Mouse (Mus musculus) gastrocnemius, adult 2 months (tissue): ENCODE data around the gene Ntmt1. TPM values are rescaled to one million over a fixed set of nuclear protein-coding genes. Genes with fewer than 3 reads are reported as not detected.
A peak's percentile ranks its signal among the peaks of the same experiment; 100 is the strongest.

Experiments
- DNase-seq: peaks from one replicate; pipeline ENCODE4 v3.0.0; 2022
- H3K27ac ChIP-seq: fragments of 200-600 bp; 2 replicates; pipeline ENCODE4 v1.8.1; 2022; ENCODE audit warnings: mild to moderate bottlenecking
- H3K4me3 ChIP-seq: fragments of 200-600 bp; 2 replicates; pipeline ENCODE4 v1.8.1; 2022; ENCODE audit warnings: mild to moderate bottlenecking, moderate library complexity
- CTCF ChIP-seq: fragments of 200-600 bp; IDR thresholded peaks from 2 replicates; pipeline ENCODE4 v1.8.1; 2022; ENCODE audit warnings: antibody characterized with exemption, mild to moderate bottlenecking, moderate library complexity
- intact Hi-C: fragments of 180-260 bp; cut with DNase I; formaldehyde crosslinking; loops from one replicate; pipeline ENCODE4 v1.15.1; 2025
- total RNA-seq, 2 experiments: library from RNA; stranded (reverse); gene quantifications; 2 replicates each; pipeline ENCODE4 v1.2.3; 2021

The Ntmt1 gene
- total RNA-seq, 2 experiments from 2014 or later: 14.3 to 15.6 TPM

DNA sequence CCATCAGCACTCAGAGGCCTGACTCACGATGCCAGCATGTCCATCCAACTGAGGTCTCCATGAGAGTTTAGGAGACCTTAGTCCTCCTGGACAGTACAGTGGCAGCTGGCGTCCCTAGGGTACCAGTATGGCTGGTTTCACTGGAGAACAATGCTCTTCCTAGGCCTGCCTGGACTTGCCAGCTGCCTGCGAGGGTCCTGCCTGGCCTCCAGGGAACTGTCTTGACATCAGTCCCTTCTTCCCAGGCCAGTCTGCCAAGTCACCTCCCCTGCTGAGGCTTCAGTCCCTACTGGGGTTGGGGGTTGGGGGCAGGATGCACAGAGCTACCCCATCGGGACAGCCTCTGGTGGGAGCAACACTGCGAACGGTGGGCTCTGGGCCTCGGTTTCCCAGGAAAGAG, 15.6 kb upstream of the Ntmt1 start:
- Histone ChIP-seq H3K4me3 (no peak overlapping the region), H3K27ac (no peak overlapping the region)
- TF ChIP-seq CTCF: no peak
- no peak for DNase-seq
- intact Hi-C loops: loop anchor here (5.0 kb wide), 2 partner anchors 180 to 245 kb away; no protein-coding TSS in a partner anchor

DNA sequence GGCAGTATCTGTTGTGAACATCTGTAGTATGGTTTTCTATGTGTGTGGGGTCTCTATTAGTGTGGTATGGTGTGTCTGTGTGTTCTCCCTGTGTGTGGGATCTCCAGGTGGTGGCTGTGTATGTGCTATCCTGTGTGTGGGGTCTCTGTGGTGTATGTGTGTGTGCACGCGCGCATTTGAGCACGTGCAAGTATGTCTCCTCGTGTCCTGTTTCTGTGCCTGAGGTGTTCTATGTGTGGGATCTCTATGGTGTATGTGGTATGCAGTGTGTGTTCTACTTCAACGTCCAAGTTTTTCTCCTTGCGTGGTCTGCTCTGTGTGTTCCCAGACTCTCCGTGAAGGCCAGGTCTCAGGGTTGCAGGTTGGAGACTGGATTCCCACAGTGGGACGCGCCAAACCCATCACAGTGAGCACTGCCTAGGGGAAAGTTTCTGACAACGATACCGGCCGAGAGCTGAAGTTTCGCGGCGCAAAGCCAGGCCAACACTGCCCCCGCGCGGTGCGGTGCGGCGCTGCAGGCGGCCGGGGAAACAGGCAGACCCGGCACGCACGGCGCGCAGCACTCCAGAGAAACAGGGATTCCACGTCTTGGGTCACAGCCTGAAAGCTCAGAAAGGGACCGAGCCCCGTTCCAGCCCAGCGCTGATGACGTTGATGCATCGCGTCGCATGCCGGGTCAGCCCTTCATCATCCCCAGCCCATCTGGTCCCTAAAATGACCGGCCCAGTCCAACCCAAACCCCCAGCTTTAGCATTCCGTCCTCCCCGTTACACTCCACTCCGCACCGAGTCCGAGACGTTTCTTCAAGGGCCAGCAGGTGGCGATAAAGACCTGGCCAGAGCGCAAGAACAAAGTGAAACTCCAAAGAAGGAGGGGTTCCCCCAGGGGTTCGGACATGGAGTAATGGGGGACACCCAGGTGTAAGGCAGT, 13.2 kb upstream of the Ntmt1 start:
- intact Hi-C loops: loop anchor here (1.0 to 5.0 kb wide), 5 partner anchors 140 to 358 kb away; no protein-coding TSS in a partner anchor
- peak overlapping the region; percentile 91 for H3K27ac ChIP-seq
- peak; percentile 95 for DNase-seq
- TF ChIP-seq CTCF: peak; percentile 74
- peak overlapping the region; percentile 75 for H3K4me3 ChIP-seq

DNA sequence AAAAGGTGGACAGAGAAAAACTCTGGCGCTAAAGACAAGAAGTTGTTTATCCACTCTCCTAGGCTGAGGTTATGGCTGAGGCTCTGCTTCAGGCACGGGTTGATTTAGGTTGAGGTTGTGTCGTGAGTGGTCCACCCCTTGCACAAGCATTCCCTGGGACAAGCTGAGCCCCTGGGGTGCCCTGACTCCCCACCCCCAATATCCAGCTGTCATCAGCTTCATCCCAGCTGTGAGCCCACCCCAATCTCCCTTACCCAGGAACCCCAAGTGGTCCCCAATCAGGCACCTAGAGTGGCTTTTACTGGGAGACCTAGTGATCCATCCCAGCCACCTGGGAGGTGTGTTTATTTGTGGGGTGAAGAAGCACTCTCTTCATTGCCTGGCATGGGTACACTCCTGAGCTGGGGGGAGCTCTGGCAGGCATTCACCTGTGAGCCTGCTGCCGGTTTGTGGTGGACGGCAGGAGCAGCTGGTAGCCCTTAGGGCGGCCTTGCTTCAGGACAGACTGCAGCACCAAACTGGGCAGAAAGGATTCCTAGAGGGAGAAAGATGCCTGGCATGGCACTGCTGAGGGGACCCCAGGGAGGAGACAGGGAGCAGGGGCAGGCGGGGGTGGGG, 12.2 kb upstream of the Ntmt1 start:
- peak overlapping the region; percentile 75 for H3K4me3 ChIP-seq
- intact Hi-C loops: loop anchor here (2.0 kb wide), 2 partner anchors 139 to 323 kb away; no protein-coding TSS in a partner anchor
- peak overlapping the region; percentile 91 for H3K27ac ChIP-seq

DNA sequence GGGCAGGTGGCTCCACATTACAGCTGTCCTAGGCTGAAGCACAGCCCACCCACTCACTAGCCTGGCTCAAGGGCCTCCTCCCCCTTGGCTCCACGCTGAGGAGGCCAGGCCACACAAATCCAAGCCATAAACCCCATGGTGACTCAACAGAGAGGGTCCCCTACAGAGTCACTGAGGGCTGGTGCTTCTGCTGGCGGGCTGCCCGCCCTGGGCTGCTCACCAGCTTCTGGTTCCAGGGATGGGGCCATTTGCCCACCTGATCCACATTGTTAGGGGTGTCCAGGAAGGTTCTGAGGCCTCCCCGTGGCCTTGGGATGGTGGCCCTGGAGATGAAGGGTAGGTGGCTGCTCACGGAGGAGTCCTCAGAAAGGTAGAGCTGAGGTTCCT, 11.7 kb upstream of the Ntmt1 start:
- Histone ChIP-seq H3K4me3 (no peak overlapping the region), H3K27ac (peak overlapping the region; percentile 91)
- intact Hi-C loops: loop anchor here (2.0 kb wide), 2 partner anchors 139 to 323 kb away; no protein-coding TSS in a partner anchor
- no peak for TF ChIP-seq CTCF
- peak; percentile 40 for DNase-seq

More for the DNA sequence above, 12.2 kb upstream of the Ntmt1 start:
- no peak for TF ChIP-seq CTCF
- DNase-seq: no peak

DNA sequence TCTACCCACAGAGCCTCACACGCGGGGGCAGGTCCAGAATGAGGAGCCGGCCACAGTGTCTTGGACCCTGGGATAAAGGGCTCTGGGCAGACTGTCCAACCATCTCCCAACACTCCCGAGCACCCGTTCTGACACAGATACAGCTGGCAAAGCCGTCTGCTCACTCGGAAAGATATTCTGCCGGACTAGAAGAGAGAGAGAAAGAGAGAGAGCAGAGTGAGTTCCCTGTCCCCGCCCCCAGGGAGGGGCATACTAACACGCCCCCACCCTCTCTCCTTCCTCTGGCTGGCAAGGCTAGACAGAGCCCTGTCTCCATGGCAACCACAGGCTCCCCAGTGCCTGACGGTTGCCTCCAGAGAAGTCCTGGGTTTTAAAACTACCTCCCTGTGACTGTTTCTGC, 11.2 kb upstream of the Ntmt1 start:
- Histone ChIP-seq H3K27ac (peak overlapping the region; percentile 91), H3K4me3 (peak overlapping the region; percentile 46)
- DNase-seq: peak; percentile 77
- TF ChIP-seq CTCF: no peak
- intact Hi-C loops: no loop called here

DNA sequence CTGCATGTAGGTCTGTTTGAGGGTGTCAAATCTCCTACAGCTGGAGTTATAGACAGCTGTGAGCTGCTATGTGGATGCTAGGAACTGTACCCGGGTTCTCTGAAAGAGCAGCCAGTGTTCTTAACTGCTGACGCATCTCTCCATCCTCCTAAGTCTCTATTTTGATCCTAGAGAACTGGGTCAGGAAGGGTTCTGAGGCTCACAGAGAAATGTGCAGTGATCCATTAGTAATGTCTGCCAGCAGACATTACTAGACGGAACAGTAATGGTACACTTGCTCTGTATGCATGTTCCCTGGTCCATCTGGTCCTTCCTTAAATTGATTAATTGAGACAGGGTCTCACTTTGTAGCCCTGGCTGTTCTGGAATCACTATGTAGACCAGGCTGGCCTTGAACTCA, 8.2 kb upstream of the Ntmt1 start:
- TF ChIP-seq CTCF: no peak
- Histone ChIP-seq H3K4me3 (no peak overlapping the region), H3K27ac (no peak overlapping the region)
- intact Hi-C loops: no loop called here
- DNase-seq: no peak

DNA sequence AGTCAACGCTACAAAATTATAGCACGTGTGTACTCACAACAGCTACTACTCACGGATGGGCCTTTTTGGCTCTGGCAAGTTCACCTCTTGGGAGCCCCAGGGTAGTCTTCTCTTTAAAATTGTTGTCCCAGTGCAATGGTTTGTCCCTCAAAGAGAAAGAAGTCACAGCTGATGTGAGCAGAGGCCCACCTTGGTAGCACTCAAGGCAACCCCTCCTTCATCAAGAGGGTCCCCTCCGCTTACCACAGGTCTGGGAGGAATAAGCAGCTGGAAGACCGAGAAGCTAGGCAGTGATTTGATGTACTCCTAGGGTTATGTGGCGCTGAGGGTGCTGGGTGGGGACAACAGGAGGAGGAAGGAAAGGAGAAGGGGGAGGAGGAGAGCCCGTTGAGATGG, 7.0 kb upstream of the Ntmt1 start:
- TF ChIP-seq CTCF: no peak
- intact Hi-C loops: no loop called here
- no peak for DNase-seq
- Histone ChIP-seq H3K4me3 (peak overlapping the region; percentile 76), H3K27ac (no peak overlapping the region)

DNA sequence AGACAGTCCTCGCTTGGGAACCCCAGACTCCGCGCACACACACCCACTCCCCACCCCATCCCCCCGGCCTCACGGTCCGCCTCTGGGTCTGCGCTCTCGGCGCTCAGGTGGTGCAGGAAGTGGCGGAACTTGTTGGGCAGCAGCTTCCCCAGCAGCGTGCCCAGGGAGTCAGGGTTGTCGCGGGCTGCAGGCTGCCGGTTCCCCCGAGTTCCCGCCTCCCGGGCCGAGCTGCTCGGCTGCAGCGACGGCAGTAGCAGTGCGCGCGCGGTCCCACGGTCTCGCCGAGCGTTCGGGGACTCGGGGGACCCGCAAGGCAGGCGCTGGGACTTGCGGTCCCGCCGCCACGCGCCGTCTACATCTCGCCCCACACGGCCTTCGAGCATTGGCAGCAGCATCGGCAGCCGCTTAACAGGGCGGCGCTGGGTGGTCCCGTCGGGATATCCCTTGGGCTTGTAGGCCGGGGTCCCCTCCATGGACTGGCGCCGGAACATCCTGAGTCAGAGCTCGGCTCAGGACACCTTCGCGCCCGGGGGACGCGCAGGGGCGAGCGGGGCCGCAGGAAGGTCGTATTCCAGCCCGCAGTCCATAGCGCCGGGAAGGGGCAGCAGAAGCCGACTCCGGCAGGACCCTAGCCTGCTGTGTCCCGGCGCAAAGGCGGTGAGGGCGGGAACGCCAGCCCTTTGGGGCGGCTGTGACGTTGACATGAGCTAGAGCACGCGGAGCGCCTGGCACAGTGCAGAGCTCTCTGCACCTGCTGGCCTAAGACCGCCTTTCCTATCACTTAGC, 6.4 kb upstream of the Ntmt1 start:
- no peak for TF ChIP-seq CTCF
- peak overlapping the region; percentile 76 for H3K4me3 ChIP-seq
- peak; percentile 77 for DNase-seq
- peak overlapping the region; percentile 63 for H3K27ac ChIP-seq
- intact Hi-C loops: no loop called here

DNA sequence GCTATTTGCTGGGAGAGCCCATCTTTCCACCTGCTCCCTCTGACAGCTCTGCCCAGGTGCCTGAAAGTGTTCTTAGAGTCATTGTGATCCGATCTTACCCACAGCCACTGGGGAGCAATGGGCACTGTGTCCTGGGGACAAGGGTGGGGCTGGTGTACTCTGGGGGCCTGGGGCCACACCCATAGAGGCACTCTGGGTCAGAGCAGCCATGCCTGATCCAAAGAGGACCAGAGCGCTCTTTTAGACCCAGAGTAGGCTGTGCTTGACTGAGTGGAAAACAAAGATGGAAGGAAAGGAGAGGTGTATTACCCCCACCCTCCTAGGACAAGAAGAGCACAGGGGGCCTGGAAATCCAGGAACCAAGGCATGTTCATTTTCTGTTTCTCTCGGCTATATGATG, 4.0 kb upstream of the Ntmt1 start, which contains the start of gene 1700001O22Rik:
Gene 1700001O22Rik (minus strand): TSS at position 58 of the 400 bp plus-strand sequence.
- Histone ChIP-seq H3K4me3 (no peak within 1 kb of the TSS), H3K27ac (no peak within 1 kb of the TSS)
- no peak for TF ChIP-seq CTCF
- no peak for DNase-seq
- intact Hi-C loops: no loop called here

DNA sequence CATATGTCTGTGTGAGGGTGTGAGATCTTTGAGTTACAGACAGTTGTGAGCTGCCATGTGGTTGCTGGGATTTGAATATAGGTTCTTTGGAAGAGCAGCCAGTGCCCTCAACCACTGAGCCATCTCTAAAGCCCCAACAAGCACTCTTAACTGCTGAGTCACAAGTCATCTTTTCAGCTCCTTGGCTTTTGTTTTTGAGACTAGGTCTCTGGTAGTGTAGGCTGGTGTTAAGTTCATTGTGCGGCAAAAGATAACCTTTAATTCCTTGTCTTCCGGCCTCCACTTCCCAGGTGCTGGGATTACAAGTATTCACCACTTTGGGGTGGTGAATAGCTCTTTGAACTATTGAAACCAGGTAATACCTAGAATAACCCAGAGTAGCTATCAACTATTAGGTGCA, 1.6 kb upstream of the Ntmt1 start:
- H3K27ac ChIP-seq: no peak overlapping the region
- DNase-seq: no peak
- no peak for TF ChIP-seq CTCF
- intact Hi-C loops: no loop called here
- no peak overlapping the region for H3K4me3 ChIP-seq

DNA sequence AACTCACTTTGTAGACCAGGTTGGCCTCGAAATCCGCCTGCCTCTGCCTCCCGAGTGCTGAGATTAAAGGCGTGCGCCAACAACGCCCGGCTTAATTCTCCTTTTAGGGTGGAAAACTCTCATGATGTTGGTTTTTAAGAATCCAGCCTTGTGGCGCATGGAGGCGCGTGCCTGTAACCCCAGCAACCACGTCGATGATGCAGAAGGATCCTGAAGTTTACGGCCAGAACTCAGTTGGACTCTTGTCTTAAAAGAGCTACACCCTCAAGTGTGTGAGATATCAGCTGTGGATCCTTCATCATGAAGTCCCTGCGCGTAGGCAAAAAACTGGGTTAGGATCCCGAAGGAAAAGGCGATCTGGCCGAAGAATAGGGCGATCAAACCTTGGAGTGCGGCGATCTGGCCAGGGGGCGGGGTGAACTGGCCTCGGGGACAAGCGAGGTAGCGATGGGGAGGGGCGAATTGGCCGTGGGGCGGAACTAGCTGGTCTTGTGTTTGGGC, 429 bp upstream of the Ntmt1 start:
- no peak for DNase-seq
- Histone ChIP-seq H3K27ac (peak overlapping the region; percentile 86), H3K4me3 (peak overlapping the region; percentile 69)
- intact Hi-C loops: no loop called here
- TF ChIP-seq CTCF: no peak

DNA sequence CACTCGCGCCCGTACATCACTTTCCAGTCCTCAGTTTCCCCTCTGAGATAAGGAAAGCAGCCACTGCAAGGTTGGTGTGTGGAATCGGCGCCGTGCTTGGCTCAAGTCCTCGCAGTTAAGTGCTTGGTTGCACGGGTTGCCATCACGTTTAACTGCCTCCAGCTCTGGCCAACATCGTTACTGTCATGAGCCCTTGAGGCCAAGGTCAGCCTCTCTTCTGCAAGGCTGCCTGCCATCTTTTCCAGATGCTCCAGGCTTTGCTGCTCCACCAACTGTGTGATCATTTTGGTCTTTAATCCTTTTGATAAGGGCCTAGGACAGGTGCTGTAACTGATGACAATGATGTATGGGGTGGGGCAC, 650 bp downstream of the Ntmt1 start:
- H3K4me3 ChIP-seq: peak overlapping the region; percentile 93
- peak overlapping the region; percentile 97 for H3K27ac ChIP-seq
- TF ChIP-seq CTCF: no peak
- no peak for DNase-seq
- intact Hi-C loops: no loop called here
